Mouse (Mus musculus) B cell, adult 2 months (primary cell): ENCODE data around the gene Dlk2.
A peak's percentile ranks its signal among the peaks of the same experiment; 100 is the strongest.

Experiments
- DNase-seq, 2 experiments: peaks; one replicate each; pipeline ENCODE4 v3.0.0; 2022

Dlk2 gene

DNA sequence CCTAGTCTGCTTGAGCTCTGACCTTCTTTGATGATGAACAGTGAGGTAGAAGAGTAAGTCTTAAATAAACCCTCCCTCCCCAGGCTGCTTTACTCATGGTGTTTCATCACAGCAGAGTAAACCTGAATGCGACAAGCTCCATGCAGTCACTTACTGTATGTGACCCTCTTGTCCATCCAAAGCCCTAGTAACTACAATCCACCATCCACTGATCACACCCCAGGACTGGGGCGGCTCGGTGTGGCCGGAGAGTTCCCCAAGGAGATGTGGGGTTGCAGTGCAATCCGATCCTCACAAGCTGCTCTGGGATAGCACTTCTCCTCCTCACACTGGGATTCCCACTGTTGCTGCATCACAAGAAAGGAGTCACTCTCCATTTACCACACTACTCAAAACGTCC is 22.8 kb upstream of the Dlk2 start:
- DNase-seq: no peak

DNA sequence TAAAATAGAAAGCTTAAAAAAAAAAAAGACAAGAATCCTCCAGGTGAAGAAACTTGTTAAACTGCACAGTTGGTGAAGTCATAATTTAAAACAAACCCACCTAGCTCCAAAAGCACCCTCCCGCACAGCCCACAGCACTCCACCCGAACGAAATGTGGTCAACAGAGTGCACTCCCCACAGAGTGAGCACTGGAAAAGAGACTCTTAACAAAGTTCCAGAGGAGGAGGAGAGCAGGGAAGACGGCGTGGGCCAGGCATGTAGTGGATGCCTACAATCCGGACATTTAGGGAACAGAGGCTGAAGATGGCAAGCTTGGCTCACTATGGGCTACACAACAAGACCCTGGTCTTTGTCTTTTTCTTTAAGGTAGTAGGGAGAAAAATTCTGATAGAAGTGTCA is 22.2 kb upstream of the Dlk2 start:
- no peak for DNase-seq

DNA sequence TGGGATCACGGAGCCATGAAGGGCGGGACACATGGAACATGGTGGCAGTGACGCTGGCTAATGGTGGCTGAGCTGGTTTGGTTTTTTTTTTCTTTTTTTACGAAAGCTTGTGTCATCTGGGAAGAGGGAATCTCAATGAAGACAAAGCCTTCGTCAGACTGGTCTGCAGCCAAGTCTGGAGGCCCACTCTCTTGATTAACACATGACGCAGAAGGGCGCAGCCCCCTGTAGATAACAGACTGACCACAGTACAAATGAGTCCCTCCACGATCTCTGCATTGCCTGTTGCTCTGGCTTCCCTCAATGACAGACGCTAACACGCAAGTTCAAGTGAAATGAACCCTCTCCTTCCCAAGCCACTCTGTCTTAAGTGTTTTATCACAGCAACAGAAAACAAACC is 21.7 kb upstream of the Dlk2 start:
- DNase-seq: no peak

DNA sequence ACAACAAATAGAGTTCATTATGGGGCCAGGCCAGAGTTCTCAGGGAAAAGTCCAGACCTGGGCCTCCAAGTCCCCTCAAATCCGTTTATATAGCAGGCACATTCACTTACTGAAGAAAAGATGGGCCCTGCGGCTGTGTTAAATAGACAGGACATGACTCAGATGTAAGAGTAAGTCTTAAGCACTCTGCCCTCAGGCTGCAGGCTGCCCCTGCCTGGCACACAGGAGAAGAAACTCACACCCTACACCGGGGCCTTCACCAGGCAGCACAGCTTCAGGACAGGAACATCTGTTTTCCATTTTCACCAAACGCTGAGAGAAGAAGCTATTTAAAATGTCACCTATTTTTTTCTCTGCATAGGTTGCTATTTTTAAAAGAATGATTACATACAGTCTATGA is 19.6 kb upstream of the Dlk2 start:
- DNase-seq: no peak

DNA sequence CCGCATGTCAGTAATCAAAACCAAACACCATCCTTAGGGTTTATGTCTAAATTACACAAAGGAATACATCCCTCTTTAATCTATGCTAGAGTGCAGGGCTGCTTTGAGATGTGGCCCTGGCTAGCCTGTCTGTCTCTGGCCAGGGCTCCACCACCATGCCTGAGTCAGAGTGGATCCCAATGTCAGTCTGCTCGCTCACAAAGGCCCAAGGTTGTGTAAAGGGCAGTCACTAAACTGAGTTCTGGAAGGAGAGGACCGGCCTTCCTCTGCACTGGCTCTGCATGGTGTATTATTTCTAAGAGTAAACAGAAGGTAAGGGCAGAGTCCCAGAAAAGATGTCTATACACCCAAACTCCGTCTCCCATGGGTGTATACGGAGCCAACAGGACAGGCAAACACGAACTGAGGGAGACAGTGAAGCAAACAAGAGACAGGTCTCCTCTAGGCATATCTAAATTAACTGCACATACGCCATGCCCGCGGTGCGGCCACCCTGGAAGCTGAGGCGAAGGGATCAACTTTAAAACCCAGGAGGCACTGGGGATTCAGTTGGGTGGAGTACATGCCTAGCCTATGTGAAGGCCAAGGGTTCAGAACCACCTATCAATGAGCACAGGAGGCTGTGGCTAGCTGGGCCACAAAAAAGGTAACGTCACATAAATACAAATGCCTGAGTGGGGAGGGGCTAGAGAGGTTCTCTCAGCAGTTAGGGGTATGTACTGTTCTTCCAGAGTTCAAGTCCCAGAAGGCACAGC is 19.0 kb upstream of the Dlk2 start:
- DNase-seq: no peak

DNA sequence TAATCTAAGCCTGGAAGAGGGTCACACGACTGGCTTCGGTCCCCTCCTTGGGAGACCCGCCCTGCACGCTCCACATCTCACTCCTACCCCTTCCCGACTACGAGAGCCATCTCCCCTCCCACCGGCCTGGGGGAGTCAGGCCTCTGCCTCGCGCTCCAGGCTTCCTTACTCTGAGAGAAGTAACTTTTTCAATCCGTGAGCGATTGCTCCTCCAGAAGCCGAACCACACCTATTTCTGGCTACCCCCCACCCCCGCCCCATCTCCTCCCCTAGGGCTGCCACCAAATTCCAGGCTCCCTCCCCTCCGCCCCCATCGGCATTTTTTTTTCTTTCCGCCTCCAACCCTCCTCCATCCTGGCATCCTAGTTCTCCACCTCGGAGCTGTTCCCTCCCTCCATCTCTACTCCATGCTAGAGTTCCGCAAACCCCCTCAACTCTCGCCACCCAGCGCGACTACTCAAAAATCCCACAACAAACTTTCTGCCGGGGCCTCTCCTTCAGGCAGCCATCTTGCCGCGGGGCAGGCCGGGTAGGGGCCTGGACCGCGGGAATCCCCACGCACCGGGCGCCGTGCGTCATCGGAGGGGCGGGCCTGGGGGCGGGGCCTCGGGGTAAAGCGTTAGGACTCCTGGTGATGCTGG is 14.6 kb upstream of the Dlk2 start, which contains the start of gene Tjap1:
Tjap1 (minus strand) TSS at position 544 of the 641 bp plus-strand sequence.
- peak; percentile 89 to 90 for DNase-seq

DNA sequence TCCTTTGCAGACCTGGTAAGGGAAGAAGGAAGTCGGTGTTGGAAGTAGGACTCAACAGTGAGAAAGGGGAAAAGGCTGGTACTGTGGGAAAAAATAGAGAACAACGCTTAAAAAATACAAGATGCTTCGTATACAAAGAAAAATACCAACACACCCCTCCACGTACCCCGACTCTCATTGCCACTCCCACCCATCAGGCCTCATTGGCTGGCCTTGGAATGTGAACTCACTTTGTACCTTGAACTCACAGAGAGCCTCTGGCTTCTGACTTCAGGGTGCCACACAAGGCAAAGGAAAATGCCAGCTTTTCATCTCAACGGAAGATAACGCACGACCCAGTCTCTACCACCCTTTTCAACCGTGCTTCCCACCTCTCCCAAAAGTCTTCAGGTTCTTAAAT is 14.1 kb upstream of the Dlk2 start:
- DNase-seq: no peak

DNA sequence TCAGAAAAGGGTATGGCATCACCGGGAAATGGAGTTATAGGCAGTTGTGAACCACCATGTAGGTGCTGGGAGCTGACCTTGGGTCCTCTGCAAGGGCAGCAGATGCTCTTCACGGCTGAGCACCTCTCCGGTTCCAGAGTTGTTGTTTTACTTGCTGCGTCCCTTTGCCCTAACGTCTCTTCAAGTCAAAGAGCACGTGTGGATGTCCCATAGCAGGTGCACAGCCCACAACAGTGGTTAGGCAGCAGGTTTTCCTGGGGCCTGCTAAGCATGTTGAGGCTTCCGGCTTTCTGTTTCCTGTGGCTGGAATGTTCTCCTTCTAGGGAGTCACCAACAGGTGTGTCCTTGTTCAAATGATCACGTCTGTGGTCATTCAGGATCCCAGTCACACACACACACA is 13.3 kb upstream of the Dlk2 start:
- no peak for DNase-seq

DNA sequence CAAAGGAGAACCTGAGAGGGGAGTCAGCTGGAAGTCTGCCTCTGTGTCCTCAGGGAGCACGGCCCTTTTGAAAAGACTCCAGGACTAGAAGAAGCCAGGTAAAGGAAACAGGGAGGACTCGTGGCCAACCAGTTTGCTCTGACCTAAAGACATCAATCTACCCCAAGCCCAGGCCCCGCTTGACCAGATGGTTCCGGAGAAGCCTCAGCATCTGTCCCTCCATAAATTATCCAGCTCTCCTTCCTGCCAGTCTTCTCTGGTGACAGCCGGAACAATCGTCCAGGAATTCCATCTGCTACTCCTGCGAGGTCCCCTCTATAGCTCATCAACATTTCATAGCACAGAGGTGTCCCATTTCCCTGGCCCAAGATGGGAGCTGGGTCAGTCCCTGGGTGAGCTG is 12.6 kb upstream of the Dlk2 start:
- no peak for DNase-seq

DNA sequence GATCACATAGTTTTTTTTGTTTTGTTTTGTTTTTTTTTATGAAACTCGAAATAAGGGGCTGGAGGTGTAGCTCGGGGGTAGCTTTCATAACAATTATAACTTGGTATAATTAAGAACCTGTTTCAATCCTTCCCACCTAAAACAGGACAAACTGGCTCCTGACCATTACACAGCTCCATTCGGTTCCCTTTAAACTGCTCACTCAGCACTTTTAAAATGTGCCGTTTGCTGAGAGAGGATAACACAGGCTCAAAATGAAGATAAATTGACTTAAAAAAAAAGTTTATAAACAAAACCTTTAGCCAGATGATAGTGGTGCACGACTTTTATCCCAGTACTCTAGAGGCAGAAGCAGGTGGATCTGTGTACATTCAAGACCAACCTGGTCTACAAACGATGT is 11.8 kb upstream of the Dlk2 start:
- DNase-seq: no peak

DNA sequence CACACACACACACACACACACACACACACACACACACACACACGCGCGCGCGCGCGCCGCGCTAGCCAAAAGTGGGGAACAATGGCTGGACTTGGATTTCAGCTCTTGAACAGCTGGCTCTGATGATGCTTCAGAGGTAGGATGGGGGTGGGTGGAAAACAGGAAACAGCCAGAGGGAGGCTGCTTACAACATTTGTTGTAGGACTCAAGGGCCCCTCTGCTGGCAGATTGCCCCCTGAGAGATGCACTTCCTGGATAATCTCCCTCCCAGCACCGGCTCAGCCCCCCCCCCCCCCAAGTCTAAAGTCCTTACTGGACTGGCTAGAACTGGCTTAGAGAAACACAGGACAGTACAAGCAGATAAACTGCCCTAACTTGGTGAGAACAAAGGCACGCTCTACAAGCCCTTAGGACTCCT is 9.5 kb upstream of the Dlk2 start:
- DNase-seq: no peak

DNA sequence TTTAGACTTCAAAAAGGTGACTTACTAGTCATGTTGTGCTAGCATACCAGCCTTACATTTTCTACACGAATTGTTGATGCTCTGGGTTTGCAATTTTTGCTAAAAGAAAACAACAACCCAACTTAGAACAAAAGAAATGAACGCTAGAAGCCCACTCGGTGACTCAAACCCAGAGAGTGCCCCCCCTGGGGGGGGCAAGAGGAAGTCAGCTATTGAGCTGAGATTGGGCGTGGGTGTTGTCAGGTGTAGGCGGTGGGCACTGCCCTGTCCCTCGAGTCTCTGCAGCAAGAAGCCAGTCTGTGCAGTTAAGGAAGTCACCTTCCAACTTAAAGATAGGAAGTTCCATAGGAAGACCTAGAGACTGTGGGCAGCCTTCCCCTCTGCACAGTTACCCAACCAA is 620 bp upstream of the Dlk2 start:
- DNase-seq: peak; percentile 35 to 46

DNA sequence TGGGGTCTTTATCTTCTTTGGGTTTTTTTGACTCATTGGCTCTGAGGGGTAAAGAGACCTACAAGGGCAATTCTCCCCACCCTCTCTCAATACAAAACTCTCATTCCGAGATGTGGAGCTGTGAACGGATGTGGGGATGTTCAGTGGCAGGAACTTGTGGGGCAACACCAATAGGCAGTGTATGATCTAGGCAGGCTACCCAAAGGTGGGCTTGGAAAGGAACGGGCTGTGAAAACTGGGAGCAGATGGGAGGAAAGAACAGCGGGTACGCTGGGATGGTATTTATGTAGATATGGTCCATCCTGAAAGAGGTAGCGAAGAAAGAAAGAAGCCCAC is 225 bp upstream of the Dlk2 start:
- no peak for DNase-seq

DNA sequence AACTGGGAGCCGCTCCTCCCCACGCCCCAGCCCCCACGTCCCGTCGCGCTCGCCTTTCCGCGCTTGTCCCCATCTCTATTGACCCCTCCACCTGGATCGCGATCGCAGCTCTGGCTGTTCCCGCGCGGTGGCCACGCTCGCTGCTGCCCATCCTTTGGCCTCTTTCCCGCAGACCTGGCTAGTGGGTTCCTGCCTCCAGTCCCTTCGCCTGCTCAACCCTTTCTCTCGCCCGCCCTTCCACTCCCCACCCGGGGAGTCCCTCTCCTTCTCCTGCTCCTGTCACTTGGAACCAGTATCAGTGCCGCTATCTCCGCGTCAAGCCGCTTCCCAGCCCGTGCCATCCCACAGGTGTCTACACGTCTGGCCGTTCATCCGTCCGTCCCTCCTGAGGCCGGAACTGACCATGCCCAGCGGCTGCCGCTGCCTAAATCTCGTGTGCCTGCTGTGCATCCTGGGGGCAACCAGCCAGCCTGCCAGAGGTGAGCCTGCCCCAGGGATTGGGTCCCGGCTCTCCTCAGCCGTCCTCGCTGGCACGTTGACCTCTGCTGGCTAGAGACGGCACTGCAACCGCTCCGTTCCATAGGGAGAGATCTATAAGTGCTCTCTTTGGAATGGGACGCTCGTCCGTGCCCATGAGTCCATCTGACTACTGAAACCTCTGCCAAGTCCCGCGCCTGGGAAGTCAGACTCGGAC is 1.1 kb downstream of the Dlk2 start:
- DNase-seq: peak; percentile 77 to 79

DNA sequence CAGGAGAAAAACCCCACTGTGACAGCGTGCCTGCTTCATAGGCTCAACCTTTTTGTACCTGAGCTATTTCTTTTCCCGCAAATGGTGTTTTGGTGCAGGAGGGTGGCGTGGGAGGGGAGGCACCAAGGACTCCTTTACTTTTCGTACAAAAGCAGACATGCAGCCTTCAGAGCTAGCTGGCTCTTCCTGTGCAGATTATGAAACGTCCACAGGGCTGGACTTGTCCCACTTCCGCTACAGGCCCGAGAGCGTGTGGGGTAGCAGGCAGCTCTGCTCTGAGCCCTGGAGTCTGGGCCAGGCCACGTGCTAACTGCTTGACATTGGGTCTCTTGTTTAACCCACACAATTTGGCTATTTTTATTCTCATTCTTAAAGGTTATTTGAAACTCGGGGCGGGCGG is 4.7 kb downstream of the Dlk2 start:
- DNase-seq: no peak

DNA sequence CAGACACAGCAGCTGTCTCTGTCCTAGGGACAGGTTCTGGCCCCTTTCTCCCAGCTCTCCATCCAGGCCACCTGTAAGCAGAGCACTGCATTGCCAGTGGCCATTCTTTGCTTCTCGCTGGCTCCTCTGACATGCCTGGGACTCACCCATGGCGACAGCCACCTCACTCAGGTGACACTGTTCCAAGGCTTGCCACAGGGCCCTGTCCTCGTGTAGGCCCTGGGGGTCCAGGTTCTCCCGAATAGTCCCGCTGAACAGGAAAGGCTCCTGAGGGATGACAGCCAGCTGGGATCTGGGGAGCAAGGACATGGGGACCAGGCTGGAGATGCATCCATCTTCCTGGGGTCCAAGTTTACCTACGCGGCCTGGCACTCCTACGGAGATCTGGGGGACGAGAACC is 7.0 kb downstream of the Dlk2 start:
- no peak for DNase-seq

DNA sequence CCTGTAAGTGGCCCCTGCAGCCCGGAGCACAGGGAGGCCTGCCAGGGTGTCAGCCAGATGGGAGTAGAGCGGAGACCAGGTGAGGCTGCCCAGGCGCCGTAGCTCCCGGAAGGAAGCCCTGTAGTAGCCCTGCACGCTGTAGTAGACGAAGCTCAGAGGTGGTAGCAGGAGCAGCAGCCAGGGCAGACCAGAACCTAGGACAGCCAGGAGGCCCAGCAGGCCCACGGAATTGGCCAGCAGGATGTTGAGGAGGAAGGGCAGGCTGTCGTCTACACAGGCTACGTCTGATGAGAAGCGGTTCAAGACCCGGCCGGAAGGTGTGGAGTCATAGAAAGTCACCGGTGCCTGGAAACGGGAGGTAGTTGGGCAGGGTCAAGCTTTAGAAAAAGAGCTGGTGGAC is 9.7 kb downstream of the Dlk2 start:
- DNase-seq: no peak

DNA sequence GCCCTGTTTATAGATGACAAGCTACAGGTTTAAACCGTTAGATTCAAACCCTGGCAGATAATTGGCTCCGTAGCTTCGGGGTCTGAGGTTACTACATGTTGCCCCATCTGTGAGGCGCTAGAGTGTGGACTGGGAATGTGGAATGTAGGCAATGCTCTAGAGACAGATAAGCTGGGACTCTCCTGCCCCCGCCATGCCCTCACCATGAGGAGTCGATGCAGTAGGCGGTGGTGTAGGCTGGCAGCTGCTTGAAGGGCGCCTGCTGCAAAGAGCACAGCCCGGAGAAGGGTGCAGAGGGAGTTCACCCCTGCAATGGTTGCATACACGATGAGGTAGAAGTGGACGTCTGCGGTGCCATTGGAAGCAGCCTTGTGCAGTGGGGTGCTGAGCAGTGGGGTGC is 12.6 kb downstream of the Dlk2 start:
- no peak for DNase-seq

DNA sequence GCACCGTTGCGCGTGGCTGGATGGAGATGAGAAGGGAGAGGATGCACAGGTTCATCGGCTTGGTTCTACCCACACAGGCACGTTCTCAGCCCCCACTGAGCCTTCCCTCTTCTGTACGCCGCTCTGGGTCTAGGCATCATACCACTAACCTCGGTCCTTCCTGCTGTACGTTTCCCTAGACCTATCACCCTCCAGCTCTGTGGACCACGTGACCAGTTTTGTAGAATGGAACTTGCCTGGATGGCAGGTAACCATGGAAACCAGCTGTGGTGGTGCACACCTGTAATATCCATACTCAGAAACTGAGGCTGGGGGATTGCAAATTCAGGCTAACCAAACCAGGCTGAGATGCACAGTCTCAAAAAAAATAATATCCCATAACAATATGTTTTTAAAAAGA is 13.3 kb downstream of the Dlk2 start:
- DNase-seq: no peak

DNA sequence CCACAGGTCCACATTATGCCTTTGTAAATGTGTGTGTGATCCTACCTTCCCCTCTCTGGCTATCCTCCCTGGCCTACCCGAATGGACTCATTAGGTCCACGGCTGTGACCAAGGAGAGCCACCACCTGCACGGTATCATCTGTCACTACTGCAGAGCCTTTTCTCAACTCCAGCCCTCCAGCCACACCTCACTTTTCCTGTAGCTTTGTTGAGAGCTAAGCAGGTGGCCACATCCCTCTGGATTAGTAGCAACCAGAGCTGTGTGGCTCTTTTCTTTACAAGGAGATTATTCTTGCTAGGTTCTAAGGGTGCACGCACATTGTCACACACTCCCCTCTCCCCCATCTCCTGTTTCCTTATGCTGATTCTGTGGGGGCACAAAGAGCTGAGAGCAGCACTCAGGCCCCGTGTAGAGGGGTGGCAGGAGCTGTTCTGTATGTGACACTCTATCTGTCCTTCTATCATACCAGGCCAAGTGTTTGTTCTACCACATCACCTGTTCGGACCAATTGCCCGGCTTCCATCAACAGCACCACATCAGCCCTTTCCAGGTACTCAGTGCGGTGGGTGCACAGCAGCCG is 16.0 kb downstream of the Dlk2 start:
- no peak for DNase-seq

DNA sequence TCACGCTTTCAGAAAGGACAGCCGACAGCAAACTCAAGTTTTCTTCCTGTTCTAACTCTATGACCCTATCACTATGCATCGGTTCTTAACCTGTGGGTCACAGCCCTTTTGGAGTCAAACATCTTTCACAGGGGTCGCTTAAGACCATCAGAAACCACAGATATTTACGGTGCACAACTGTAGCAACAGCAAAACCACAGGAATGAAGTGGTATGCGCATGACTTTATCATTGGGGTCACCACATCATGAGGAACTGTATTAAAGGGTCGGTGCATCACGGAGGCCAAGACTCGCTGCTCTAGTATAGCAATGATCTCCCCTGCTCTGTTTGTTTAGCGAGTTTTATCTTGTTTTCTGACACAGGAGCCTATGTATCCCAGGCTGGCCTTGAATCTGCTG is 18.6 kb downstream of the Dlk2 start:
- DNase-seq: no peak

DNA sequence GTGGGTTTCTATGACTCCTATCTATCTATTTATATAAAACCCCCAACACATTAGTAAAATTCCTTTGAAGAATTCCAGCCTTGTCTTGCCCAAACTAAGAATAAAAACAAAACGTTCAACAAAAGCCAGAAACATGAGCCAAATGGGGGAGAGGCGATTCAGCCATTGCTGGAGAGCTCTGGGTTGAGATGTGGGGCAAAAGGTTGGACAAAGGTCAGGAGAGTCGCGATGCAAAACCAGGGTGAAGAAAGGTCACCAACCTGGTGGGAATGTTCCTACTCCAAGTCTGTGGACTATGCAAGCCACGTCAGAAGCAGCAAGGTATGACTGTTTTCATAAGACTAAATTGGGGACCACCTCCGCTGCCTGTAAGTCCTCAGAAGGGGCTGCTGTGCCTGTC is 23.3 kb downstream of the Dlk2 start:
- no peak for DNase-seq

DNA sequence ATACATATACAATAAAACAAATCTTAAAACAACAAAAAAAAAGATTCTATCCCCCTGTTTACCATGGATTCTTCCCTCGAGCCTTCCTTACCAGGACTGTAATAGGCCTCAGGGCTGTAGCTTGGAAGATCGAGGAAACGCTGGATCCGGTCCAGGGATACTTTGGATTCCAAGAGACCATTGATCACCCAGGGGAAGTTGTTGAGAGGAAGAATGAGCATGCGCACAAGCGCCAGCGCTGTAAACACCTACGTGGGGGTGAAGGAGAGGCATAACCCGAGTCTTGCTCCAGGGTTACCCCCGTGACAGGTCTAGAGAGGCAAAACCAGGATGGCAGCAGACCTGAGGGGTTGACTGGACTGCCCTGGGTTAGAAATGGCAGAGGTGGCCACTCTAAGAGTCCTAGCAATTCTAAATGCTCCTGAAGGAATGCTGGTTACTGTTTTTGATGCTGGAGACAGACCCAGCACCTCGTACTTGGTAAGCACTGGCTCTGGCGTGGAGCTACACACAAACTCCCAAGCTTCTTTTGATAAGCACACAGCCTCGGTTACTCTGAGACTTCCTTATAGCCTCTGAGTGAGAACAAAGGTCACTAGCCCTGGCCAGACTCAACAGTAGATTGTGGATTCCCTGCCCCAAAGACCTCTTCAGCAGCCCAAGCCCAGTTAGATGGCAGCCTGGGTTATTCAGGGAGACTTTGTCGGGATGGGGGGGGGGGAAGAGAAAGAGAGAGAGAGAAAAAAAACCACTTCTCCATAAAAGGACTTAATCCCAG is 25.0 kb downstream of the Dlk2 start:
- DNase-seq: no peak
